Mouse (Mus musculus) liver, adult 2 months (tissue): ENCODE results near the gene Pitpna. TPM values are rescaled to one million over a fixed set of nuclear protein-coding genes. Genes with fewer than 3 reads are reported as not detected.

Experiments used
- DNase-seq: peaks from one replicate; pipeline ENCODE4 v3.0.0-alpha.2; 2011; ENCODE audit warnings: low read depth, low spot score; ENCODE audit errors: extremely low read depth
- H3K27ac ChIP-seq: fragments of 200-500 bp; replicated peaks from 2 replicates; pipeline ENCODE4 v1.5.1; 2012; ENCODE audit warnings: low read depth, mild to moderate bottlenecking, control low read depth, inconsistent platforms, low read length; ENCODE audit not compliant: insufficient read depth
- H3K27me3 ChIP-seq: fragments of 200-500 bp; 2 replicates; pipeline ENCODE4 v1.6.1; 2012; ENCODE audit warnings: mild to moderate bottlenecking, moderate library complexity, low read length, inconsistent platforms; ENCODE audit not compliant: control insufficient read depth, insufficient read depth
- H3K36me3 ChIP-seq: fragments of 200-500 bp; 2 replicates; pipeline ENCODE4 v1.6.1; 2012; ENCODE audit warnings: low read length, inconsistent platforms; ENCODE audit not compliant: control insufficient read depth, insufficient read depth
- H3K4me1 ChIP-seq: fragments of 200-500 bp; 2 replicates; pipeline ENCODE4 v1.6.1; 2011; ENCODE audit warnings: low read length; ENCODE audit not compliant: control insufficient read depth, insufficient read depth
- H3K4me3 ChIP-seq: fragments of 200-500 bp; 2 replicates; pipeline ENCODE4 v1.5.1; 2011; ENCODE audit warnings: low read depth, mild to moderate bottlenecking, control low read depth, low read length, moderate library complexity; ENCODE audit not compliant: insufficient read depth
- H3K79me2 ChIP-seq: fragments of 200-500 bp; 2 replicates; pipeline ENCODE4 v1.6.1; 2012; ENCODE audit warnings: inconsistent platforms, mild to moderate bottlenecking, low read length, moderate library complexity; ENCODE audit not compliant: control insufficient read depth, insufficient read depth
- H3K9ac ChIP-seq: fragments of 200-500 bp; 2 replicates; pipeline ENCODE4 v1.6.1; 2012; ENCODE audit warnings: low read depth, mild to moderate bottlenecking, control low read depth, inconsistent platforms, low read length
- CTCF ChIP-seq: fragments of 200-500 bp; IDR thresholded peaks from 2 replicates; pipeline ENCODE4 v1.5.1; 2011; ENCODE audit warnings: low read depth, low read length, control low read depth
- POLR2A ChIP-seq: fragments of 200-500 bp; IDR thresholded peaks from 2 replicates; pipeline ENCODE4 v1.6.1; 2011; ENCODE audit warnings: low read length, control low read depth; ENCODE audit not compliant: insufficient read depth; ENCODE audit errors: extremely low read depth
- WGBS: fragments of 180-500 bp; shearing (Covaris S2); methylation state at CpG from one replicate; pipeline ENCODE4 v1.1.7; 2018; 5-methylcytosine and 5-hydroxymethylcytosine counted together
- polyA plus RNA-seq: library from polyadenylated mRNA; depleted of rRNA; stranded (reverse); fragments of >200 nt; gene quantifications from 2 replicates; pipeline ENCODE4 v1.2.3, GENCODE M21; 2012
- total RNA-seq: library from RNA; depleted of rRNA; stranded (reverse); fragments of >200 nt; gene quantifications from 2 replicates; pipeline ENCODE4 v1.2.3, GENCODE M21; 2014

The Pitpna gene
- total and polyA plus RNA-seq, 2 experiments: 21.0 to 28.9 TPM

- whole genome bisulfite sequencing: 92% methylated on average over 5 of the region's 5 CpGs
Observed at GRCm38 (mm10) chr11:75578609-75579008, 9.3 kb upstream of the Pitpna start.

GRCm38 (mm10) chr11:75581495-75582149 lies 6.3 kb upstream of the Pitpna start:
- Histone ChIP-seq H3K79me2 (no peaks in the 10 kb centered on the region), H3K27ac (no peak overlapping the region)
- WGBS: 94% methylated on average over 7 of the region's 7 CpGs

More at GRCm38 (mm10) chr11:75578609-75579008, 9.3 kb upstream of the Pitpna start:
- no peak overlapping the region for H3K4me3 ChIP-seq
- no peaks in the 10 kb centered on the region for H3K36me3 ChIP-seq
- H3K9ac ChIP-seq: no peak overlapping the region
- no peaks in the 10 kb centered on the region for H3K4me1 ChIP-seq
- H3K27ac ChIP-seq: no peak overlapping the region
- H3K27me3 ChIP-seq: no peaks in the 10 kb centered on the region
- DNase-seq: no peak
- TF ChIP-seq POLR2A (no peak), CTCF (no peak)
- H3K79me2 ChIP-seq: no peaks in the 10 kb centered on the region

GRCm38 (mm10) chr11:75583521-75583920 lies 4.4 kb upstream of the Pitpna start:
- H3K79me2 ChIP-seq: peaks cover 5% of the 10 kb centered on the region; the same call in 1 of the 2 replicates
- H3K27ac ChIP-seq: no peak overlapping the region
- no peaks in the 10 kb centered on the region for H3K27me3 ChIP-seq
- no peak for DNase-seq
- WGBS: 91% methylated on average over 2 of the region's 2 CpGs
- TF ChIP-seq CTCF: no peak
- H3K36me3 ChIP-seq: no peaks in the 10 kb centered on the region
- no peak overlapping the region for H3K9ac ChIP-seq
- H3K4me1 ChIP-seq: peaks cover 3% of the 10 kb centered on the region; the same call in 1 of the 2 replicates
- no peak overlapping the region for H3K4me3 ChIP-seq

More at GRCm38 (mm10) chr11:75581495-75582149, 6.3 kb upstream of the Pitpna start:
- Histone ChIP-seq H3K27me3 (no peaks in the 10 kb centered on the region), H3K4me1 (peaks cover 2% of the 10 kb centered on the region; the same call in 1 of the 2 replicates), H3K9ac (no peak overlapping the region), H3K4me3 (no peak overlapping the region), H3K36me3 (no peaks in the 10 kb centered on the region)
- TF ChIP-seq CTCF (no peak), POLR2A (no peak)
- DNase-seq: no peak

GRCm38 (mm10) chr11:75585061-75585460 lies 2.8 kb upstream of the Pitpna start:
- DNase-seq: no peak
- Histone ChIP-seq H3K9ac (no peak overlapping the region), H3K79me2 (peaks cover 21% of the 10 kb centered on the region; the same call in 1 of the 2 replicates), H3K27ac (no peak overlapping the region), H3K4me3 (no peak overlapping the region), H3K4me1 (peaks cover 16% of the 10 kb centered on the region), H3K27me3 (no peaks in the 10 kb centered on the region), H3K36me3 (no peaks in the 10 kb centered on the region)
- TF ChIP-seq POLR2A (no peak), CTCF (no peak)
- WGBS: 68% methylated on average over 4 of the region's 4 CpGs

- TF ChIP-seq POLR2A: no peak
- no peak for TF ChIP-seq CTCF
Observed at GRCm38 (mm10) chr11:75585978-75586377, 1.9 kb upstream of the Pitpna start.

GRCm38 (mm10) chr11:75586963-75587362 lies 934 bp upstream of the Pitpna start:
- no peaks in the 10 kb centered on the region for H3K36me3 ChIP-seq
- peaks cover 20% of the 10 kb centered on the region for H3K4me1 ChIP-seq
- TF ChIP-seq POLR2A (no peak), CTCF (no peak)
- 92% methylated on average over 5 of the region's 5 CpGs for WGBS
- no peak overlapping the region for H3K4me3 ChIP-seq
- DNase-seq: no peak
- H3K27ac ChIP-seq: no peak overlapping the region
- H3K79me2 ChIP-seq: peaks cover 23% of the 10 kb centered on the region; the same call in 1 of the 2 replicates
- no peak overlapping the region for H3K9ac ChIP-seq
- H3K27me3 ChIP-seq: no peaks in the 10 kb centered on the region

More at GRCm38 (mm10) chr11:75585978-75586377, 1.9 kb upstream of the Pitpna start:
- 88% methylated on average over 5 of the region's 5 CpGs for WGBS
- no peaks in the 10 kb centered on the region for H3K27me3 ChIP-seq
- H3K36me3 ChIP-seq: no peaks in the 10 kb centered on the region
- H3K79me2 ChIP-seq: peaks cover 23% of the 10 kb centered on the region; the same call in 1 of the 2 replicates
- peaks cover 18% of the 10 kb centered on the region for H3K4me1 ChIP-seq
- H3K4me3 ChIP-seq: no peak overlapping the region
- H3K9ac ChIP-seq: no peak overlapping the region
- DNase-seq: no peak
- H3K27ac ChIP-seq: no peak overlapping the region
